Mouse (Mus musculus): ENCODE data around the gene Snx6. TPM values are rescaled to one million over a fixed set of nuclear protein-coding genes. Genes with fewer than 3 reads are reported as not detected.
"Not testable (repeated sequence)": the region's sequence is repeated elsewhere in the genome, so short reads cannot be mapped to it uniquely, and the experiment has no call there.

Gene Snx6
- polyA plus RNA-seq, 1 experiment from 2014 or later = 191 TPM

DNA sequence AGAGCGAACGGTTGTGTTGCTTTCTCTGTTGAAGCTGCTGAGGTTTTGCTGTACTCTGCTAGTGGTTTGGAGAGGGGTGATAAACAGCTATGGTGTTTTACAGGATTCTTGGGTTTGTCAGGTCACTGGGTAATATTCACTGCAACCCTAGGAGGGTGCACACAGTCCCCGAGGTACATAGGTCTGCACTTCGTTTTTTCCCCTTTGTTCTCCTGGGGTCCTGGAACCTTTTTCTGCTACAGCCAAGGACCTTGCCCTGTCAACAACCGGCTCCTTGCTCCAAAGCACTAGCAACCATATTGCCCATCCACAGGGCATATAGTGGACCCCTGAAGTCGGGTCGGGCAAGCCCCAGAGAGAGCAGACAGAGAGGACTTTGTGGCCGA, 85.0 kb downstream of the Snx6 start:
- not testable (repeated sequence) for H3K36me3 ChIP-seq (ENCODE audit: insufficient read depth, low read length); H3K27me3 ChIP-seq (ENCODE audit: insufficient read depth, low read length); H3K9me3 ChIP-seq (ENCODE audit: low read length); H3K4me3 ChIP-seq (ENCODE audit: low read length); H3K4me2 ChIP-seq (replicated peaks; ENCODE audit: low read depth, low read length); H3K4me1 ChIP-seq (ENCODE audit: insufficient read depth, low read length); H3K27ac ChIP-seq (ENCODE audit: low read length); H3K9ac ChIP-seq (replicated peaks; ENCODE audit: low read length)
- WGBS = 0% methylated on average over 2 of the region's 8 CpGs
- peak; percentile 96 for ATAC-seq (ENCODE audit: low FRiP score, low TSS enrichment)

DNA sequence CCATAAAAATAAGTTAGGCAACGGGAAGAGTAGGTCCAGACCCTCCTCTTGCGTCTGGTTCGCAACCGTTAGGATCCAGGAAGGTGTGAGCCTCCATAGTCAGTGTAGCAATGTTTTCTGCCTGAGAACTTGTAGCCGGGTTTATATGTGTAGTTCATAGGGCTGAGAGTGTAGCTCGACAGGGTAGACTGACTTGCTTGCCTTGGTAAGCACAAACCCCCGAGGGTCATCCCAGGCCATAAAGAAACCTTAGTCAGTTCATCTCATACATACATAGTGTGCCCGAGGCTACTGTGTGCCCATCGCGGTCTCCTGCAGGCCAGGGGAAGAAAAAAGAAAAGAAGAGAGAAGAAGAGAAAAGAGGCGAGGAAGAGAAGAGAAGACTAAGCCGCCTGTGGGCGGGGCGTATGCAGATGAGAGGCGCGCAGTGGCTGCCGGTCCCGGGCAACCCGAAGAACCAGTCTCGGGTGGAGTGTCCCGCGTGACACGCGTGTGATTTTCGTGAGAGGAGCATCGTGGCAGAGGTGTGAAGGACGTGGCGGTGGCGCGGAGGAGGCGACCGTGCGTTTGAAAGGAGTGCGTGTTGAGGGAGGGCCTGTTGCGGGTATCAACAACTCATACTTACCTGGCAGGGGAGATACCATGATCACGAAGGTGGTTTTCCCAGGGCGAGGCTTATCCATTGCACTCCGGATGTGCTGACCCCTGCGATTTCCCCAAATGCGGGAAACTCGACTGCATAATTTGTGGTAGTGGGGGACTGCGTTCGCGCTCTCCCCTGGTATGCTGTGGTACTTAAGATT, 85.6 kb downstream of the Snx6 start:
- H3K4me3 ChIP-seq (ENCODE audit: low read length); H3K9me3 ChIP-seq (ENCODE audit: low read length); H3K4me2 ChIP-seq (replicated peaks; ENCODE audit: low read depth, low read length); H3K27me3 ChIP-seq (ENCODE audit: insufficient read depth, low read length); H3K27ac ChIP-seq (ENCODE audit: low read length); H3K9ac ChIP-seq (replicated peaks; ENCODE audit: low read length); H3K36me3 ChIP-seq (ENCODE audit: insufficient read depth, low read length); H3K4me1 ChIP-seq (ENCODE audit: insufficient read depth, low read length): not testable (repeated sequence)
- WGBS = 1% methylated on average over 9 of the region's 44 CpGs
- ATAC-seq (ENCODE audit: low FRiP score, low TSS enrichment) = peak; percentile 81

DNA sequence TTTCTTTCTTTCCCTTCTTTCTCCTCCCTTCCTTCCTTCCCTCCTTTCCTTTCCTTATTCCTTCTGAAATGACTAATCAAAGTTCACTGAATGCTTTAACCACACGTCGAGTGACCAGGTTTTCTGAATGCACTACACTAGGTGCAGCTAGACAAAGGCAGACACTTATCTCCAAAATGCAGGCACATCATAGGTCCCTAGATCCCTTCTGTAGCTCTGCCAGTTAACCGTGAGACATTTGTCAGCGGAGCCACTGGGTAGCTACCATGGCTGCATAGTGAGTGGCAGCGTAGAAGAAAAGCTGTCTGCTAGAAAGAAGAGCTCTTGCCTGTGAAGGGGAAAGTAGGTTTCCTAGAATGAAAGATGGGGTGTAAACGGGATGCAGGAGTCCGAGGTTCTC, 96.1 kb downstream of the Snx6 start:
- Histone ChIP-seq H3K4me3 (ENCODE audit: low read length) (no peak overlapping the region), H3K9me3 (ENCODE audit: low read length) (no peaks in the 10 kb centered on the region), H3K9ac (replicated peaks; ENCODE audit: low read length) (no peak overlapping the region), H3K36me3 (ENCODE audit: insufficient read depth, low read length) (no peaks in the 10 kb centered on the region), H3K27ac (ENCODE audit: low read length) (no peak overlapping the region), H3K4me2 (replicated peaks; ENCODE audit: low read depth, low read length) (no peak overlapping the region), H3K27me3 (ENCODE audit: insufficient read depth, low read length) (no peaks in the 10 kb centered on the region), H3K4me1 (ENCODE audit: insufficient read depth, low read length) (peaks cover 5% of the 10 kb centered on the region)
- ATAC-seq (ENCODE audit: low FRiP score, low TSS enrichment) = no peak
- 67% methylated on average over 7 of the region's 7 CpGs for WGBS

DNA sequence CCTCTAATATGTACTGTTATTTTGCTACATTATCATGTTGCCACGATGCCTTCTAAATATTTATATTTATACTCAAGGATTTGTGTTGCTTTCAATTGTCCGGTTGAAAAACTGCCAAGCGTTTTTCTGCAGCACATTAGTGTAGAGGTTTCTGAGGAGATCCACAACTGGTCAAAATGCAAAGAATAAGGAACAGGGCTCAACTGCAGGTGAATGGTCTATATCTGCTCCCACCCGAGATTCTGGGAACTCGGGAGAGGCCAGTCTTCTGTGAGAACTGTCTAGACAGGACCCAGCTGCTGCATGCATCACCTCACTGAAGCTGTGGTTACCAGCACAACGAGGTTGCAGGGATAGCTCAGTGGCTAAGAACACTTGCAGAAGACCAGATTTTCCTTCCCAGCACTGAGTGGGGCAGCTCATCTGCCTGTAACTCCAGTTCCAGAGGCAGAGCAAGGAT, 97.7 kb downstream of the Snx6 start:
- peak overlapping the region; percentile 29; the same call in 1 of the 2 replicates for H3K27ac ChIP-seq (ENCODE audit: low read length)

DNA sequence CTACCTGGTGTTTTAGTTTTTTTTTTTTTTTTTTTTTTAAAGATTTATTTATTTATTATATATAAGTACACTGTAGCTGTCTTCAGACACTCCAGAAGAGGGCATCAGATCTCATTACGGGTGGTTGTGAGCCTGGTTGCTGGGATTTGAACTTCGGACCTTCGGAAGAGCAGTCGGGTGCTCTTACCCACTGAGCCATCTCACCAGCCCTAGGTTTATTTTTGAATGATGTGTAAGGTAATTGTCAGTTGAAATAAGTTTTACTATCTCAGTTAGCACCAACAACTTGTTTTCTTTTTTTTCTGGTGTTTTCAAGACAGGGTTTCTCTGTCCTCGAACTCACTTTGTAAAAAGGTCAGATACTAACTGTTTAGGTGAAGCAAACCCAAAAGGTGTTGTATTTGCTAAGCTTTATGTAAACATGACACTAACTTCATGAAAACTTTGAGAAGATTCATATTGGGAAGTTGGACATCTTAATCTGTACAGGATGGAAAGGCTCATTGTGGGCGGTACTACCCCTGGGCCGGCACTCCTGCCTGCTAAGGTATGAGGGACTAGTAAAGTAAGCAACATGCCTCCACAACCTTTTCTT, 98.4 kb downstream of the Snx6 start:
- 9% methylated on average over 7 of the region's 7 CpGs for WGBS
- ATAC-seq (ENCODE audit: low FRiP score, low TSS enrichment) = no peak; the same call in 1 of the 2 replicates
- no peak overlapping the region for H3K9ac ChIP-seq (replicated peaks; ENCODE audit: low read length)

More for the DNA sequence above, 97.7 kb downstream of the Snx6 start:
- ATAC-seq (ENCODE audit: low FRiP score, low TSS enrichment) = no peak
- no peaks in the 10 kb centered on the region for H3K27me3 ChIP-seq (ENCODE audit: insufficient read depth, low read length)
- WGBS = 40% methylated on average over 6 of the region's 6 CpGs
- H3K4me1 ChIP-seq (ENCODE audit: insufficient read depth, low read length) = peaks cover 8% of the 10 kb centered on the region
- no peak overlapping the region for H3K4me3 ChIP-seq (ENCODE audit: low read length)
- H3K9me3 ChIP-seq (ENCODE audit: low read length) = no peaks in the 10 kb centered on the region
- no peak overlapping the region for H3K9ac ChIP-seq (replicated peaks; ENCODE audit: low read length)
- H3K4me2 ChIP-seq (replicated peaks; ENCODE audit: low read depth, low read length) = no peak overlapping the region
- H3K36me3 ChIP-seq (ENCODE audit: insufficient read depth, low read length) = no peaks in the 10 kb centered on the region

More for the DNA sequence above, 98.4 kb downstream of the Snx6 start:
- Histone ChIP-seq H3K4me3 (ENCODE audit: low read length) (no peak overlapping the region), H3K9me3 (ENCODE audit: low read length) (no peaks in the 10 kb centered on the region), H3K27me3 (ENCODE audit: insufficient read depth, low read length) (no peaks in the 10 kb centered on the region), H3K27ac (ENCODE audit: low read length) (peak overlapping the region; percentile 29; the same call in 1 of the 2 replicates), H3K4me1 (ENCODE audit: insufficient read depth, low read length) (peaks cover 8% of the 10 kb centered on the region), H3K36me3 (ENCODE audit: insufficient read depth, low read length) (0 out of 2 replicates have a peak, but pooled peaks cover 3% of the 10 kb centered on the region), H3K4me2 (replicated peaks; ENCODE audit: low read depth, low read length) (no peak overlapping the region)

Other genes with a start within 250 kb of the Snx6 start
- 203 and 212 TPM in 2 replicates for gene Sptssa, start 139.1 kb downstream of the Snx6 start, polyA plus RNA-seq (2015; fragmentation: Nextera tagmentation; extraction: Ambion mirVana)
- gene Eapp, start 99.8 kb downstream of the Snx6 start, polyA plus RNA-seq (2015; fragmentation: Nextera tagmentation; extraction: Ambion mirVana) = 59.8 and 60.8 TPM in 2 replicates
- 202 and 208 TPM in 2 replicates for gene Cfl2, start 67.2 kb upstream of the Snx6 start, polyA plus RNA-seq (2015; fragmentation: Nextera tagmentation; extraction: Ambion mirVana)
- not detected in 2 replicates for gene Gm20403, start 190.8 kb upstream of the Snx6 start, polyA plus RNA-seq (2015; fragmentation: Nextera tagmentation; extraction: Ambion mirVana)
- gene Baz1a, start 218.6 kb upstream of the Snx6 start, polyA plus RNA-seq (2015; fragmentation: Nextera tagmentation; extraction: Ambion mirVana) = 19.1 and 23.8 TPM in 2 replicates